Mouse (Mus musculus): ENCODE data around the gene Mmp9.

- TF ChIP-seq CTCF (IDR thresholded peaks at IDR 0.05; ENCODE audit: borderline replicate concordance, insufficient read depth, low read length) (no peak), POLR2A (IDR thresholded peaks at IDR 0.05; ENCODE audit: low read depth, low read length) (no peak)
Measured at GRCm38 (mm10) chr2:164921984-164922383, 18.6 kb upstream of the Mmp9 start.

All from embryonic fibroblast, embryonic 13.5 days (primary cell).